Mouse (Mus musculus): ENCODE data around the gene Nxph3. TPM values are rescaled to one million over a fixed set of nuclear protein-coding genes. Genes with fewer than 3 reads are reported as not detected.

Nxph3 gene
- polyA plus RNA-seq, 1 experiment from 2014 or later = 2.6 TPM

- WGBS = 42% methylated on average over 6 of the region's 6 CpGs
- no peak overlapping the region for H3K4me3 ChIP-seq (replicated peaks)
These were observed 2.8 kb upstream of the Nxph3 start for GRCm38 (mm10) chr11:95517162-95517561.

DNA sequence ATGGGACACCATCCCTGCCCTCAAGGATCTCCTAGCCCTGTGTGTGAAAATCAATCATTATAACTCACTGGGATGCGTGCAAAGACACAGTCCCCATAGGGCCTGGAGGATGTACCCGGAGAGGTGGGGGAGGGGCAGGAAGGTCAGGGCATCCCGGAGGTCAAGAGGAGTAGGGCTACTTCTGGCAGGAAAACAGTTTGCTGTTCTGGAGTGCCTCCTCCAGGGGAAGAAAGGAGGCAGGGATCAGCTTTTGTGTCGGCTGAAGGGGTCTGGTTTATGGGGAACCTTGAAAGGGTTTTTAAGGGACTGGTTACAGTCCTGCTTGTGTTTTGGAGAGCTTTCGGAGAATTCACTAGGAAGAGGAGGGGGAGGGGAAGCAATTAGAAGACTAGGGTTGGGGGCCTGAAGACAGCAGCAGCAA lies 2.1 kb upstream of the Nxph3 start:
- no peaks in the 10 kb centered on the region for H3K36me3 ChIP-seq
- H3K9ac ChIP-seq (replicated peaks) = no peak overlapping the region
- no peak for ATAC-seq (ENCODE audit: insufficient number of reproducible peaks, insufficient read depth, low FRiP score, low TSS enrichment, low read depth)
- H3K27me3 ChIP-seq = peaks cover 45% of the 10 kb centered on the region
- WGBS = 2% methylated on average over 5 of the region's 5 CpGs
- peak overlapping the region; percentile 43 for H3K4me2 ChIP-seq
- peak overlapping the region; percentile 89 for H3K27ac ChIP-seq
- no peak overlapping the region for H3K4me3 ChIP-seq (replicated peaks)
- H3K9me3 ChIP-seq = no peaks in the 10 kb centered on the region
- H3K4me1 ChIP-seq (replicated peaks) = peaks cover 60% of the 10 kb centered on the region

More at GRCm38 (mm10) chr11:95517162-95517561, 2.8 kb upstream of the Nxph3 start:
- Histone ChIP-seq H3K9ac (replicated peaks) (no peak overlapping the region; the same call in 1 of the 2 replicates), H3K27ac (peak overlapping the region; percentile 89), H3K4me1 (replicated peaks) (peaks cover 64% of the 10 kb centered on the region), H3K9me3 (no peaks in the 10 kb centered on the region), H3K4me2 (peak overlapping the region; percentile 43), H3K36me3 (no peaks in the 10 kb centered on the region), H3K27me3 (peaks cover 40% of the 10 kb centered on the region)
- no peak for ATAC-seq (ENCODE audit: insufficient number of reproducible peaks, insufficient read depth, low FRiP score, low TSS enrichment, low read depth)

- ATAC-seq (ENCODE audit: insufficient number of reproducible peaks, insufficient read depth, low FRiP score, low TSS enrichment, low read depth) = no peak
- no peak overlapping the region for H3K9ac ChIP-seq (replicated peaks)
- peak overlapping the region; percentile 65 for H3K4me3 ChIP-seq (replicated peaks)
- peak overlapping the region; percentile 89 for H3K27ac ChIP-seq
- H3K36me3 ChIP-seq = no peaks in the 10 kb centered on the region
- H3K4me1 ChIP-seq (replicated peaks) = peaks cover 58% of the 10 kb centered on the region
- H3K9me3 ChIP-seq = no peaks in the 10 kb centered on the region
- WGBS = 44% methylated on average over 17 of the region's 17 CpGs
- H3K4me2 ChIP-seq = peak overlapping the region; percentile 99; the same call in 1 of the 2 replicates
- peaks cover 50% of the 10 kb centered on the region for H3K27me3 ChIP-seq
These were observed 1.3 kb upstream of the Nxph3 start for GRCm38 (mm10) chr11:95515376-95516323.

DNA sequence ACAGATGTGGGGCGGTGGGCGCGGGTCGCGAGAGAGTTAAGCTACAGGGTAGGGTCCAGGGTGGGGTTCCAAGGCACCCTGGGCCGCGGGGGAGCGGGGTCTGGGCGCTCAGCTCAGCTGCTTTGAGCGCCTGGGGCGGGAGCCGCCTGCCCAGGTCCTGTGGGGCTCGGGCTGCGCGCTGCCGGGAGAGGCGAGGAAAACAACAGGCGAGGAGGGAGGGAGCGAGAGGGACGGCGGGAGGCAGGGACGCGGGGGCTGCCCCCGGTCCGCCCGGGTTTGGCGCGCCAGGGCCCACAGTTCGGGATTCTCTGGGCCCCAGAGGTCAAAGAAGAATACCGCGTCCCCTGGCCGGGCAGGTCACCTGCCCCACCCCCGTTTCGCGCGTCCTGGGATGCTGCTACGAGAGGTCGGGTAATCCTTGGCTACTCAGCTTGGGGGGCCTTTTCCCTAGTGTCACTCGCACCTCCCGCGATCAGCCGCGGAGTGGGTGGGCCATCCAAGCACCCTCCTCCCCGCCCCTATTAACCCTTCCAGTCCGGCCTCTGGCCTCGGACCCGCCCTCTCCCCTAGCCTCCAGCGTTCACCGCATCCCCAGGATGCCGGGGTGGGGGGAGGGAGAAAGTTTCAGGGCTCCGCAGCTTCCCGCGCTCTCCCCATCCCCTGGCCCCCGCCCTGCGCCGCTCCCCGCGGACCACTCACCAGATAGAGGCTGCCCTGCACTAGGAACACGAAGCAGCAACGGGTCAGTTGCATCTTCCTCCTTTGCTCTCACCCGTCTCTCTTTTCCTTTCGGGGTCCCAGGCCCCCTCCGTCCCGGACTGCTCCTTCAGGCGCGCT lies 691 bp downstream of the Nxph3 start:
- ATAC-seq (ENCODE audit: insufficient number of reproducible peaks, insufficient read depth, low FRiP score, low TSS enrichment, low read depth) = 0 out of 2 replicates have a peak, but pooled peaks have one; percentile 3
- H3K4me2 ChIP-seq = peak overlapping the region; percentile 99
- H3K9me3 ChIP-seq = no peaks in the 10 kb centered on the region
- WGBS = under 1% methylated on average over 57 of the region's 66 CpGs
- H3K36me3 ChIP-seq = 0 out of 2 replicates have a peak, but pooled peaks cover 3% of the 10 kb centered on the region
- peak overlapping the region; percentile 41; the same call in 1 of the 2 replicates for H3K27ac ChIP-seq
- peak overlapping the region; percentile 66 for H3K9ac ChIP-seq (replicated peaks)
- peaks cover 45% of the 10 kb centered on the region for H3K4me1 ChIP-seq (replicated peaks)
- H3K27me3 ChIP-seq = peaks cover 51% of the 10 kb centered on the region
- H3K4me3 ChIP-seq (replicated peaks) = peak overlapping the region; percentile 65

DNA sequence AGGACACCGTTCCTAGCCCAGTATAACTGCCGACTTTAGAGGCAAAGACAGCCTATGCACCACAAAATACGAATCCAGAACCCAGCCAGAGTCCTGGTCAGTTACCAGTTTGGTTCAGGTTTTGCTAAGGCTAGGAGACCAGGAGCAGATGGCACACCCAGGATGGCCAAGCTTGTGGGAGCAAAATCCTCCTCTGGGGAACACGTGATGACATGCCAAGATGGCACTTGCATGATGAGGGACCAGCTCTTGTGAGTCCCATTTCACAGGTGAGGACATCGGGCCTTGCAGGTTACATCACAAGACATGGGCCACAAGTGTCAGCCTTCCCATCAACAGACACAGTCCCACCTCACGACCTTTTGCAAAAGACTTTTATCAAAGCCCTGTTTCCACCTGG lies 2.0 kb downstream of the Nxph3 start:
- H3K27me3 ChIP-seq = peaks cover 56% of the 10 kb centered on the region
- H3K4me2 ChIP-seq = peak overlapping the region; percentile 99; the same call in 1 of the 2 replicates
- H3K4me3 ChIP-seq (replicated peaks) = no peak overlapping the region
- 77% methylated on average over 6 of the region's 6 CpGs for WGBS
- no peak for ATAC-seq (ENCODE audit: insufficient number of reproducible peaks, insufficient read depth, low FRiP score, low TSS enrichment, low read depth)
- H3K27ac ChIP-seq = no peak overlapping the region
- no peak overlapping the region for H3K9ac ChIP-seq (replicated peaks)
- 0 out of 2 replicates have a peak, but pooled peaks cover 3% of the 10 kb centered on the region for H3K36me3 ChIP-seq
- peaks cover 44% of the 10 kb centered on the region for H3K4me1 ChIP-seq (replicated peaks)
- no peaks in the 10 kb centered on the region for H3K9me3 ChIP-seq

- Histone ChIP-seq H3K9me3 (no peaks in the 10 kb centered on the region), H3K36me3 (0 out of 2 replicates have a peak, but pooled peaks cover 3% of the 10 kb centered on the region), H3K9ac (replicated peaks) (no peak overlapping the region), H3K27ac (no peak overlapping the region), H3K27me3 (peaks cover 60% of the 10 kb centered on the region), H3K4me2 (no peak overlapping the region), H3K4me3 (replicated peaks) (no peak overlapping the region), H3K4me1 (replicated peaks) (peaks cover 40% of the 10 kb centered on the region)
- WGBS = 77% methylated on average over 1 of the region's 1 CpGs
- no peak for ATAC-seq (ENCODE audit: insufficient number of reproducible peaks, insufficient read depth, low FRiP score, low TSS enrichment, low read depth)
These were observed 2.5 kb downstream of the Nxph3 start for GRCm38 (mm10) chr11:95511919-95512318.

- WGBS = 91% methylated on average over 12 of the region's 12 CpGs
- ATAC-seq (ENCODE audit: insufficient number of reproducible peaks, insufficient read depth, low FRiP score, low TSS enrichment, low read depth) = no peak
- peaks cover 57% of the 10 kb centered on the region for H3K27me3 ChIP-seq
These were observed 3.7 kb downstream of the Nxph3 start for GRCm38 (mm10) chr11:95510631-95511030.

GRCm38 (mm10) chr11:95509126-95509717 lies 5.1 kb downstream of the Nxph3 start:
- H3K9ac ChIP-seq (replicated peaks) = no peak overlapping the region
- no peak overlapping the region for H3K27ac ChIP-seq
- no peak for ATAC-seq (ENCODE audit: insufficient number of reproducible peaks, insufficient read depth, low FRiP score, low TSS enrichment, low read depth)
- peaks cover 23% of the 10 kb centered on the region for H3K4me1 ChIP-seq (replicated peaks)
- 0 out of 2 replicates have a peak, but pooled peaks cover 3% of the 10 kb centered on the region for H3K36me3 ChIP-seq
- H3K4me2 ChIP-seq = no peak overlapping the region
- H3K4me3 ChIP-seq (replicated peaks) = no peak overlapping the region
- 75% methylated on average over 6 of the region's 6 CpGs for WGBS
- H3K9me3 ChIP-seq = no peaks in the 10 kb centered on the region
- peaks cover 43% of the 10 kb centered on the region for H3K27me3 ChIP-seq

More at GRCm38 (mm10) chr11:95510631-95511030, 3.7 kb downstream of the Nxph3 start:
- no peak overlapping the region for H3K27ac ChIP-seq
- no peaks in the 10 kb centered on the region for H3K9me3 ChIP-seq
- 0 out of 2 replicates have a peak, but pooled peaks cover 3% of the 10 kb centered on the region for H3K36me3 ChIP-seq
- no peak overlapping the region for H3K4me3 ChIP-seq (replicated peaks)
- H3K4me1 ChIP-seq (replicated peaks) = peaks cover 27% of the 10 kb centered on the region
- no peak overlapping the region for H3K9ac ChIP-seq (replicated peaks)
- no peak overlapping the region for H3K4me2 ChIP-seq

DNA sequence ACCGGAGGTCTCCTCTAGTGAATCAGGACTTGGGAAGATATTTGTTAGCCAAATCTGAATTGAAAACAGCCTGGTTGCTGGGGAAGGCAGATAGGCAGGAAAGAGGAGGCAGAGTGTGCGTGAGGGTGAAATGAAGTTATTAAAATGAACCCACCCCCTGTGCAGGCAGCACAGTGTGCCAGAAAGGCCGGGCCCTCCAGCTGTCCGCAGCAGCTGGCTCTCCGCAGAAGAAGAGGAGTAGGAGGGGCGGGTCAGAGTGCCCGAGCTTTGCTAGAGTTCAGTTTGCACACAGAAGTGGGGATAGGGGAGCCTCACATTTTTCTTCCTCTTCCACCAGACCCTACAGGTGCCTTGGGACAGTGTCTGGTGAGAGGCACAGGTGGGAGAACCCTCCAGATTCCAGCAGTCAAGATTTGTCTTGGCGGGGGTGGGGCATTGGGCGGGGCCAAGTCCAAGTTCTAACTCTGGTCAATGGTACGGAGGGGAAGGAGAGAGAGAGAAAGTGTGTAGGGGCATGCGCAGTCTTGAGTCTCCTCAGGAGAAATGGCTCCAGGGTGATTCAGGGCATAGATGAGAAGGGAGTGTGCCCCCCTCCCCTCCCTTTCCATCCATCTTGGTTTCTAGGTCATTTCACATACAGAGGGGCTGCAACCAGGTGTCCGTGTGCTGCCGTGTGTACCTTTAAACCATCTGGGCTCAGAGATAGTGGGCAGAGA lies 6.0 kb downstream of the Nxph3 start:
- H3K27me3 ChIP-seq = peaks cover 34% of the 10 kb centered on the region
- no peaks in the 10 kb centered on the region for H3K9me3 ChIP-seq
- no peak overlapping the region for H3K4me3 ChIP-seq (replicated peaks)
- no peak for ATAC-seq (ENCODE audit: insufficient number of reproducible peaks, insufficient read depth, low FRiP score, low TSS enrichment, low read depth)
- 0 out of 2 replicates have a peak, but pooled peaks cover 3% of the 10 kb centered on the region for H3K36me3 ChIP-seq
- peak overlapping the region; percentile 4; the same call in 1 of the 2 replicates for H3K4me2 ChIP-seq
- no peak overlapping the region for H3K27ac ChIP-seq
- H3K4me1 ChIP-seq (replicated peaks) = peaks cover 18% of the 10 kb centered on the region
- WGBS = 55% methylated on average over 13 of the region's 13 CpGs
- no peak overlapping the region for H3K9ac ChIP-seq (replicated peaks)

- ATAC-seq (ENCODE audit: insufficient number of reproducible peaks, insufficient read depth, low FRiP score, low TSS enrichment, low read depth) = no peak
- Histone ChIP-seq H3K36me3 (0 out of 2 replicates have a peak, but pooled peaks cover 3% of the 10 kb centered on the region), H3K27ac (no peak overlapping the region), H3K9me3 (no peaks in the 10 kb centered on the region), H3K27me3 (peaks cover 29% of the 10 kb centered on the region), H3K4me2 (no peak overlapping the region), H3K9ac (replicated peaks) (no peak overlapping the region), H3K4me3 (replicated peaks) (no peak overlapping the region), H3K4me1 (replicated peaks) (peaks cover 16% of the 10 kb centered on the region)
- 83% methylated on average over 5 of the region's 5 CpGs for WGBS
These were observed 6.6 kb downstream of the Nxph3 start for GRCm38 (mm10) chr11:95507785-95508184.

Measured in limb, embryonic 12.5 days (tissue).